Mouse (Mus musculus) adipocyte (in vitro differentiated cells): Measurements from ENCODE around the gene Lag3.
A peak's percentile ranks its signal among the peaks of the same experiment; 100 is the strongest.
"Not testable (repeated sequence)": the region's sequence is repeated elsewhere in the genome, so short reads cannot be mapped to it uniquely, and the experiment has no call there.

Source experiments
- DNase-seq: peaks from one replicate; pipeline ENCODE4 v3.0.0-alpha.2; 2016; ENCODE audit warnings: low spot score

The Lag3 gene

GRCm38 (mm10) chr6:124900056-124900800 lies 11.3 kb downstream of the Lag3 start:
- no peak for DNase-seq

GRCm38 (mm10) chr6:124898359-124898758 lies 13.1 kb downstream of the Lag3 start:
- no peak for DNase-seq

GRCm38 (mm10) chr6:124894113-124894512 lies 17.4 kb downstream of the Lag3 start:
- not testable (repeated sequence) for DNase-seq

GRCm38 (mm10) chr6:124890997-124891396 lies 20.5 kb downstream of the Lag3 start:
- DNase-seq = no peak

- no peak for DNase-seq
Observed at GRCm38 (mm10) chr6:124888555-124889125, 22.9 kb downstream of the Lag3 start.

GRCm38 (mm10) chr6:124887986-124888385 lies 23.5 kb downstream of the Lag3 start, which contains the start of gene Cd4:
Gene Cd4 (minus strand): TSS chr6:124888221.
- DNase-seq = no peak

GRCm38 (mm10) chr6:124885956-124886381 lies 25.5 kb downstream of the Lag3 start:
- DNase-seq = no peak

- no peak for DNase-seq
Observed at GRCm38 (mm10) chr6:124884714-124885500, 26.6 kb downstream of the Lag3 start.

- no peak for DNase-seq
Observed at GRCm38 (mm10) chr6:124883351-124883750, 28.2 kb downstream of the Lag3 start.

- DNase-seq = no peak
Observed at GRCm38 (mm10) chr6:124881821-124882220, 29.7 kb downstream of the Lag3 start.

GRCm38 (mm10) chr6:124879390-124879789 lies 32.1 kb downstream of the Lag3 start:
- no peak for DNase-seq

GRCm38 (mm10) chr6:124874348-124874747 lies 37.2 kb downstream of the Lag3 start:
- no peak for DNase-seq

- DNase-seq = no peak
Observed at GRCm38 (mm10) chr6:124866560-124866959, 44.9 kb downstream of the Lag3 start.

GRCm38 (mm10) chr6:124865766-124866362 lies 45.6 kb downstream of the Lag3 start:
- DNase-seq = no peak

- DNase-seq = no peak
Observed at GRCm38 (mm10) chr6:124863658-124864298, 47.7 kb downstream of the Lag3 start, which contains the start of gene Gpr162. Gene Gpr162 (minus strand): TSS chr6:124863983.

- no peak for DNase-seq
Observed at GRCm38 (mm10) chr6:124863125-124863657, 48.3 kb downstream of the Lag3 start.

- no peak for DNase-seq
Observed at GRCm38 (mm10) chr6:124862406-124863124, 48.9 kb downstream of the Lag3 start.

- no peak for DNase-seq
Observed at GRCm38 (mm10) chr6:124861802-124862201, 49.7 kb downstream of the Lag3 start.

- DNase-seq = no peak
Observed at GRCm38 (mm10) chr6:124861266-124861665, 50.2 kb downstream of the Lag3 start.

- DNase-seq = no peak
Observed at GRCm38 (mm10) chr6:124860511-124860910, 51.0 kb downstream of the Lag3 start.

GRCm38 (mm10) chr6:124859725-124860124 lies 51.8 kb downstream of the Lag3 start:
- peak; percentile 90 for DNase-seq
